Mouse (Mus musculus) heart, embryonic 11.5 days (tissue): ENCODE data around the gene Prkce. TPM values are rescaled to one million over a fixed set of nuclear protein-coding genes. Genes with fewer than 3 reads are reported as not detected.

Experiments used
- ATAC-seq: fragments of 200-750 bp; cut with Nextera tagmentation; replicated peaks from 2 replicates; pipeline ENCODE4 v1.8.0; 2017; ENCODE audit warnings: moderate library complexity; ENCODE audit not compliant: insufficient number of reproducible peaks, low FRiP score, low TSS enrichment
- H3K27ac ChIP-seq: fragments of 300-500 bp; sonication (generic); 2 replicates; pipeline ENCODE4 v1.5.1; 2014; ENCODE audit warnings: mild to moderate bottlenecking, low read depth, low read length
- H3K27me3 ChIP-seq: fragments of 300-500 bp; sonication (generic); 2 replicates; pipeline ENCODE4 v1.6.1; 2014; ENCODE audit warnings: mild to moderate bottlenecking, low read length, mixed read lengths; ENCODE audit not compliant: control insufficient read depth, insufficient read depth
- H3K36me3 ChIP-seq: fragments of 300-500 bp; sonication (generic); 2 replicates; pipeline ENCODE4 v1.6.1; 2014; ENCODE audit warnings: mild to moderate bottlenecking, low read length, moderate library complexity, mixed read lengths; ENCODE audit not compliant: control insufficient read depth, insufficient read depth
- H3K4me1 ChIP-seq: fragments of 300-500 bp; sonication (generic); 2 replicates; pipeline ENCODE4 v1.6.1; 2014; ENCODE audit warnings: low read length; ENCODE audit not compliant: control insufficient read depth, insufficient read depth
- H3K4me2 ChIP-seq: fragments of 300-500 bp; sonication (generic); 2 replicates; pipeline ENCODE4 v1.6.1; 2014; ENCODE audit warnings: mild to moderate bottlenecking, moderate library complexity
- H3K4me3 ChIP-seq: fragments of 300-500 bp; sonication (generic); 2 replicates; pipeline ENCODE4 v1.5.1; 2014; ENCODE audit warnings: low read depth, low read length
- H3K9ac ChIP-seq: fragments of 300-500 bp; sonication (generic); 2 replicates; pipeline ENCODE4 v1.6.1; 2014; ENCODE audit warnings: mild to moderate bottlenecking, low read depth, low read length, moderate library complexity
- H3K9me3 ChIP-seq: fragments of 300-500 bp; sonication (generic); replicated peaks from 2 replicates; pipeline ENCODE4 v1.6.1; 2016; ENCODE audit warnings: low read length; ENCODE audit not compliant: control insufficient read depth
- WGBS: fragments of 180-500 bp; shearing (Covaris S2); extraction: QIAGEN DNeasy Blood & Tissue Kit; methylation state at CpG from one replicate; pipeline ENCODE4 v1.1.7; 2014; ENCODE audit not compliant: insufficient replicate concordance; 5-methylcytosine and 5-hydroxymethylcytosine counted together
- polyA plus RNA-seq: library from polyadenylated mRNA; unstranded; fragments of >200 nt; fragmentation: Nextera tagmentation; extraction: Ambion mirVana; gene quantifications from 2 replicates; pipeline ENCODE4 v1.2.1, GENCODE M21; 2014

Gene Prkce
- polyA plus RNA-seq, 1 experiment from 2014 or later = 12.8 TPM

GRCm38 (mm10) chr17:86662301-86662700 is 494.7 kb downstream of the Prkce start:
- no peak overlapping the region for H3K27ac ChIP-seq
- H3K27me3 ChIP-seq = no peaks in the 10 kb centered on the region
- no peaks in the 10 kb centered on the region for H3K36me3 ChIP-seq
- no peak overlapping the region for H3K4me2 ChIP-seq
- ATAC-seq = no peak
- no peaks in the 10 kb centered on the region for H3K4me1 ChIP-seq
- H3K9ac ChIP-seq = no peak overlapping the region
- WGBS = 38% methylated on average over 1 of the region's 1 CpGs
- H3K9me3 ChIP-seq = no peaks in the 10 kb centered on the region
- no peak overlapping the region for H3K4me3 ChIP-seq

- no peak for ATAC-seq
- H3K4me3 ChIP-seq = no peak overlapping the region
- WGBS = 73% methylated on average over 4 of the region's 4 CpGs
- H3K4me1 ChIP-seq = no peaks in the 10 kb centered on the region
- H3K9ac ChIP-seq = no peak overlapping the region
- H3K36me3 ChIP-seq = no peaks in the 10 kb centered on the region
- H3K27ac ChIP-seq = no peak overlapping the region
- H3K9me3 ChIP-seq = no peaks in the 10 kb centered on the region
- no peaks in the 10 kb centered on the region for H3K27me3 ChIP-seq
- no peak overlapping the region for H3K4me2 ChIP-seq
Observed at GRCm38 (mm10) chr17:86663471-86663870, 495.9 kb downstream of the Prkce start.

GRCm38 (mm10) chr17:86667836-86668600 is 500.4 kb downstream of the Prkce start:
- no peak overlapping the region for H3K4me3 ChIP-seq
- peaks cover 7% of the 10 kb centered on the region; the same call in 1 of the 2 replicates for H3K4me1 ChIP-seq
- no peak overlapping the region for H3K27ac ChIP-seq
- H3K9ac ChIP-seq = no peak overlapping the region
- WGBS = 66% methylated on average over 8 of the region's 8 CpGs
- no peak overlapping the region for H3K4me2 ChIP-seq
- no peaks in the 10 kb centered on the region for H3K36me3 ChIP-seq
- no peaks in the 10 kb centered on the region for H3K9me3 ChIP-seq
- ATAC-seq = no peak
- no peaks in the 10 kb centered on the region for H3K27me3 ChIP-seq

GRCm38 (mm10) chr17:86669641-86670373 is 502.2 kb downstream of the Prkce start:
- no peak for ATAC-seq
- Histone ChIP-seq H3K27ac (no peak overlapping the region), H3K4me2 (peak overlapping the region; percentile 35; the same call in 1 of the 2 replicates)

GRCm38 (mm10) chr17:86670731-86671130 is 503.1 kb downstream of the Prkce start:
- ATAC-seq = no peak
- peaks cover 7% of the 10 kb centered on the region; the same call in 1 of the 2 replicates for H3K4me1 ChIP-seq
- 24% methylated on average over 7 of the region's 7 CpGs for WGBS
- H3K9ac ChIP-seq = no peak overlapping the region
- H3K27ac ChIP-seq = no peak overlapping the region
- no peak overlapping the region for H3K4me3 ChIP-seq
- no peaks in the 10 kb centered on the region for H3K27me3 ChIP-seq
- no peaks in the 10 kb centered on the region for H3K9me3 ChIP-seq
- H3K36me3 ChIP-seq = no peaks in the 10 kb centered on the region
- H3K4me2 ChIP-seq = peak overlapping the region; percentile 35

More at GRCm38 (mm10) chr17:86669641-86670373, 502.2 kb downstream of the Prkce start:
- no peaks in the 10 kb centered on the region for H3K36me3 ChIP-seq
- no peak overlapping the region for H3K9ac ChIP-seq
- WGBS = 81% methylated on average over 13 of the region's 13 CpGs
- no peaks in the 10 kb centered on the region for H3K27me3 ChIP-seq
- H3K4me3 ChIP-seq = no peak overlapping the region
- H3K9me3 ChIP-seq = no peaks in the 10 kb centered on the region
- peaks cover 7% of the 10 kb centered on the region; the same call in 1 of the 2 replicates for H3K4me1 ChIP-seq

- whole genome bisulfite sequencing = 45% methylated on average over 2 of the region's 2 CpGs
Observed at GRCm38 (mm10) chr17:86674971-86675370, 507.4 kb downstream of the Prkce start.

GRCm38 (mm10) chr17:86676336-86676735 is 508.8 kb downstream of the Prkce start:
- 64% methylated on average over 5 of the region's 5 CpGs for WGBS
- no peak overlapping the region for H3K4me3 ChIP-seq

More at GRCm38 (mm10) chr17:86674971-86675370, 507.4 kb downstream of the Prkce start:
- no peaks in the 10 kb centered on the region for H3K9me3 ChIP-seq
- no peak overlapping the region for H3K4me2 ChIP-seq
- no peak for ATAC-seq
- H3K9ac ChIP-seq = no peak overlapping the region
- H3K4me1 ChIP-seq = peaks cover 7% of the 10 kb centered on the region; the same call in 1 of the 2 replicates
- H3K27me3 ChIP-seq = no peaks in the 10 kb centered on the region
- no peak overlapping the region for H3K4me3 ChIP-seq
- H3K27ac ChIP-seq = no peak overlapping the region
- H3K36me3 ChIP-seq = no peaks in the 10 kb centered on the region

GRCm38 (mm10) chr17:86676909-86677308 is 509.3 kb downstream of the Prkce start:
- no peaks in the 10 kb centered on the region for H3K36me3 ChIP-seq

More at GRCm38 (mm10) chr17:86676336-86676735, 508.8 kb downstream of the Prkce start:
- no peak for ATAC-seq
- H3K4me2 ChIP-seq = no peak overlapping the region
- H3K4me1 ChIP-seq = peaks cover under 1% of the 10 kb centered on the region; the same call in 1 of the 2 replicates
- H3K9ac ChIP-seq = no peak overlapping the region
- no peaks in the 10 kb centered on the region for H3K9me3 ChIP-seq
- no peaks in the 10 kb centered on the region for H3K36me3 ChIP-seq
- no peak overlapping the region for H3K27ac ChIP-seq
- no peaks in the 10 kb centered on the region for H3K27me3 ChIP-seq

More at GRCm38 (mm10) chr17:86676909-86677308, 509.3 kb downstream of the Prkce start:
- Histone ChIP-seq H3K27ac (no peak overlapping the region), H3K9ac (no peak overlapping the region), H3K4me3 (no peak overlapping the region), H3K4me2 (no peak overlapping the region), H3K9me3 (no peaks in the 10 kb centered on the region), H3K27me3 (no peaks in the 10 kb centered on the region), H3K4me1 (no peaks in the 10 kb centered on the region)
- 46% methylated on average over 4 of the region's 4 CpGs for WGBS
- ATAC-seq = no peak
